Mouse (Mus musculus) G1E-ER4 (cell line): ENCODE results near the gene Gm20905. TPM values are rescaled to one million over a fixed set of nuclear protein-coding genes. Genes with fewer than 3 reads are reported as not detected.
"Not testable (repeated sequence)": the region's sequence is repeated elsewhere in the genome, so short reads cannot be mapped to it uniquely, and the experiment has no call there.

Source experiments
- GATA1 ChIP-seq: IDR thresholded peaks from one replicate; pipeline ENCODE4 v1.8.0; 2012; ENCODE audit warnings: low read length, inconsistent platforms
- polyA plus RNA-seq: library from polyadenylated mRNA; stranded (reverse); fragments of >175 nt; gene quantifications from 2 replicates; pipeline ENCODE4 v1.2.3, GENCODE M21; 2012

Gene Gm20905
- not detected in 2 replicates for polyA plus RNA-seq

GRCm38 (mm10) chrY:37259503-37259902 is at the start of gene Gm20905:
Gm20905 (minus strand) TSS chrY:37259603.
- not testable (repeated sequence) for TF ChIP-seq GATA1
